Mouse (Mus musculus): ENCODE results near the gene Prkar2b. TPM values are rescaled to one million over a fixed set of nuclear protein-coding genes. Genes with fewer than 3 reads are reported as not detected.

Gene Prkar2b
- polyA plus RNA-seq, 1 experiment from 2014 or later = 22.6 TPM

GRCm38 (mm10) chr12:31973473-31974172, 87.5 kb downstream of the Prkar2b start:
- H3K4me1 ChIP-seq (ENCODE audit: control insufficient read depth, insufficient read depth, low read length) = peaks cover 2% of the 10 kb centered on the region; the same call in 1 of the 2 replicates
- no peaks in the 10 kb centered on the region for H3K36me3 ChIP-seq (ENCODE audit: control insufficient read depth, insufficient read depth, low read length)
- H3K27ac ChIP-seq (ENCODE audit: low read length) = no peak overlapping the region
- WGBS = 59% methylated on average over 13 of the region's 13 CpGs
- no peaks in the 10 kb centered on the region for H3K9me3 ChIP-seq (replicated peaks; ENCODE audit: control insufficient read depth, low read length)
- no peak overlapping the region for H3K4me3 ChIP-seq (replicated peaks; ENCODE audit: low read length)
- H3K27me3 ChIP-seq (ENCODE audit: control insufficient read depth, insufficient read depth, low read length) = no peaks in the 10 kb centered on the region
- H3K4me2 ChIP-seq (ENCODE audit: low read depth, low read length) = no peak overlapping the region
- H3K9ac ChIP-seq (ENCODE audit: low read length) = no peak overlapping the region
- ATAC-seq (ENCODE audit: insufficient read depth, low FRiP score) = peak; percentile 88

GRCm38 (mm10) chr12:31971547-31971946, 89.5 kb downstream of the Prkar2b start:
- Histone ChIP-seq H3K27ac (ENCODE audit: low read length) (no peak overlapping the region), H3K27me3 (ENCODE audit: control insufficient read depth, insufficient read depth, low read length) (no peaks in the 10 kb centered on the region), H3K4me3 (replicated peaks; ENCODE audit: low read length) (no peak overlapping the region), H3K9ac (ENCODE audit: low read length) (no peak overlapping the region), H3K4me2 (ENCODE audit: low read depth, low read length) (no peak overlapping the region), H3K9me3 (replicated peaks; ENCODE audit: control insufficient read depth, low read length) (no peaks in the 10 kb centered on the region), H3K36me3 (ENCODE audit: control insufficient read depth, insufficient read depth, low read length) (no peaks in the 10 kb centered on the region), H3K4me1 (ENCODE audit: control insufficient read depth, insufficient read depth, low read length) (peaks cover 2% of the 10 kb centered on the region; the same call in 1 of the 2 replicates)
- 87% methylated on average over 8 of the region's 8 CpGs for WGBS
- ATAC-seq (ENCODE audit: insufficient read depth, low FRiP score) = no peak

GRCm38 (mm10) chr12:31969111-31969510, 92.0 kb downstream of the Prkar2b start:
- no peaks in the 10 kb centered on the region for H3K27me3 ChIP-seq (ENCODE audit: control insufficient read depth, insufficient read depth, low read length)
- H3K9ac ChIP-seq (ENCODE audit: low read length) = no peak overlapping the region
- WGBS = 39% methylated on average over 1 of the region's 1 CpGs
- no peak overlapping the region for H3K4me2 ChIP-seq (ENCODE audit: low read depth, low read length)
- H3K27ac ChIP-seq (ENCODE audit: low read length) = no peak overlapping the region
- H3K9me3 ChIP-seq (replicated peaks; ENCODE audit: control insufficient read depth, low read length) = no peaks in the 10 kb centered on the region
- no peak overlapping the region for H3K4me3 ChIP-seq (replicated peaks; ENCODE audit: low read length)
- peaks cover 2% of the 10 kb centered on the region; the same call in 1 of the 2 replicates for H3K4me1 ChIP-seq (ENCODE audit: control insufficient read depth, insufficient read depth, low read length)
- no peaks in the 10 kb centered on the region for H3K36me3 ChIP-seq (ENCODE audit: control insufficient read depth, insufficient read depth, low read length)
- ATAC-seq (ENCODE audit: insufficient read depth, low FRiP score) = no peak

- 4% methylated on average over 2 of the region's 2 CpGs for WGBS
- no peaks in the 10 kb centered on the region for H3K36me3 ChIP-seq (ENCODE audit: control insufficient read depth, insufficient read depth, low read length)
- no peaks in the 10 kb centered on the region for H3K27me3 ChIP-seq (ENCODE audit: control insufficient read depth, insufficient read depth, low read length)
- ATAC-seq (ENCODE audit: insufficient read depth, low FRiP score) = no peak
- H3K4me1 ChIP-seq (ENCODE audit: control insufficient read depth, insufficient read depth, low read length) = no peaks in the 10 kb centered on the region
- H3K9me3 ChIP-seq (replicated peaks; ENCODE audit: control insufficient read depth, low read length) = no peaks in the 10 kb centered on the region
- no peak overlapping the region for H3K4me2 ChIP-seq (ENCODE audit: low read depth, low read length)
- H3K9ac ChIP-seq (ENCODE audit: low read length) = no peak overlapping the region
- no peak overlapping the region for H3K27ac ChIP-seq (ENCODE audit: low read length)
- H3K4me3 ChIP-seq (replicated peaks; ENCODE audit: low read length) = no peak overlapping the region
These were observed 93.6 kb downstream of the Prkar2b start for GRCm38 (mm10) chr12:31967536-31967935.

- Histone ChIP-seq H3K4me2 (ENCODE audit: low read depth, low read length) (no peak overlapping the region), H3K27ac (ENCODE audit: low read length) (no peak overlapping the region), H3K9me3 (replicated peaks; ENCODE audit: control insufficient read depth, low read length) (no peaks in the 10 kb centered on the region), H3K9ac (ENCODE audit: low read length) (no peak overlapping the region), H3K36me3 (ENCODE audit: control insufficient read depth, insufficient read depth, low read length) (no peaks in the 10 kb centered on the region), H3K27me3 (ENCODE audit: control insufficient read depth, insufficient read depth, low read length) (no peaks in the 10 kb centered on the region), H3K4me1 (ENCODE audit: control insufficient read depth, insufficient read depth, low read length) (no peaks in the 10 kb centered on the region), H3K4me3 (replicated peaks; ENCODE audit: low read length) (no peak overlapping the region)
- 80% methylated on average over 4 of the region's 4 CpGs for WGBS
- no peak for ATAC-seq (ENCODE audit: insufficient read depth, low FRiP score)
These were observed 94.7 kb downstream of the Prkar2b start for GRCm38 (mm10) chr12:31966405-31966804.

- WGBS = 89% methylated on average over 12 of the region's 12 CpGs
- H3K4me1 ChIP-seq (ENCODE audit: control insufficient read depth, insufficient read depth, low read length) = no peaks in the 10 kb centered on the region
- no peak overlapping the region for H3K4me2 ChIP-seq (ENCODE audit: low read depth, low read length)
- H3K9ac ChIP-seq (ENCODE audit: low read length) = no peak overlapping the region
- no peak overlapping the region for H3K4me3 ChIP-seq (replicated peaks; ENCODE audit: low read length)
- no peaks in the 10 kb centered on the region for H3K9me3 ChIP-seq (replicated peaks; ENCODE audit: control insufficient read depth, low read length)
- no peak overlapping the region for H3K27ac ChIP-seq (ENCODE audit: low read length)
- no peaks in the 10 kb centered on the region for H3K36me3 ChIP-seq (ENCODE audit: control insufficient read depth, insufficient read depth, low read length)
- H3K27me3 ChIP-seq (ENCODE audit: control insufficient read depth, insufficient read depth, low read length) = no peaks in the 10 kb centered on the region
- no peak for ATAC-seq (ENCODE audit: insufficient read depth, low FRiP score)
These were observed 95.4 kb downstream of the Prkar2b start for GRCm38 (mm10) chr12:31965517-31966212.

- no peak overlapping the region for H3K9ac ChIP-seq (ENCODE audit: low read length)
- H3K4me3 ChIP-seq (replicated peaks; ENCODE audit: low read length) = no peak overlapping the region
- H3K4me2 ChIP-seq (ENCODE audit: low read depth, low read length) = no peak overlapping the region
- H3K4me1 ChIP-seq (ENCODE audit: control insufficient read depth, insufficient read depth, low read length) = no peaks in the 10 kb centered on the region
- H3K9me3 ChIP-seq (replicated peaks; ENCODE audit: control insufficient read depth, low read length) = no peaks in the 10 kb centered on the region
- WGBS = 89% methylated on average over 6 of the region's 6 CpGs
- H3K27ac ChIP-seq (ENCODE audit: low read length) = no peak overlapping the region
- no peak for ATAC-seq (ENCODE audit: insufficient read depth, low FRiP score)
- no peaks in the 10 kb centered on the region for H3K27me3 ChIP-seq (ENCODE audit: control insufficient read depth, insufficient read depth, low read length)
- H3K36me3 ChIP-seq (ENCODE audit: control insufficient read depth, insufficient read depth, low read length) = no peaks in the 10 kb centered on the region
These were observed 97.0 kb downstream of the Prkar2b start for GRCm38 (mm10) chr12:31964074-31964473.

- WGBS = 86% methylated on average over 4 of the region's 4 CpGs
These were observed 105.3 kb downstream of the Prkar2b start for GRCm38 (mm10) chr12:31955843-31956242.

GRCm38 (mm10) chr12:31950659-31951031, 110.5 kb downstream of the Prkar2b start:
- H3K9me3 ChIP-seq (replicated peaks; ENCODE audit: control insufficient read depth, low read length) = no peaks in the 10 kb centered on the region
- H3K27ac ChIP-seq (ENCODE audit: low read length) = peak overlapping the region; percentile 87
- H3K4me1 ChIP-seq (ENCODE audit: control insufficient read depth, insufficient read depth, low read length) = peaks cover 7% of the 10 kb centered on the region
- H3K4me2 ChIP-seq (ENCODE audit: low read depth, low read length) = peak overlapping the region; percentile 75
- H3K4me3 ChIP-seq (replicated peaks; ENCODE audit: low read length) = peak overlapping the region; percentile 52
- no peaks in the 10 kb centered on the region for H3K27me3 ChIP-seq (ENCODE audit: control insufficient read depth, insufficient read depth, low read length)
- no peaks in the 10 kb centered on the region for H3K36me3 ChIP-seq (ENCODE audit: control insufficient read depth, insufficient read depth, low read length)
- 3% methylated on average over 9 of the region's 9 CpGs for WGBS
- no peak for ATAC-seq (ENCODE audit: insufficient read depth, low FRiP score)
- peak overlapping the region; percentile 64 for H3K9ac ChIP-seq (ENCODE audit: low read length)

More at GRCm38 (mm10) chr12:31955843-31956242, 105.3 kb downstream of the Prkar2b start:
- no peak for ATAC-seq (ENCODE audit: insufficient read depth, low FRiP score)
- H3K27me3 ChIP-seq (ENCODE audit: control insufficient read depth, insufficient read depth, low read length) = no peaks in the 10 kb centered on the region
- no peaks in the 10 kb centered on the region for H3K9me3 ChIP-seq (replicated peaks; ENCODE audit: control insufficient read depth, low read length)
- peaks cover 5% of the 10 kb centered on the region for H3K4me1 ChIP-seq (ENCODE audit: control insufficient read depth, insufficient read depth, low read length)
- H3K4me2 ChIP-seq (ENCODE audit: low read depth, low read length) = no peak overlapping the region
- no peak overlapping the region for H3K9ac ChIP-seq (ENCODE audit: low read length)
- no peak overlapping the region for H3K4me3 ChIP-seq (replicated peaks; ENCODE audit: low read length)
- H3K36me3 ChIP-seq (ENCODE audit: control insufficient read depth, insufficient read depth, low read length) = no peaks in the 10 kb centered on the region
- H3K27ac ChIP-seq (ENCODE audit: low read length) = no peak overlapping the region

All from stomach, embryonic 16.5 days (tissue).